Mouse (Mus musculus): ENCODE results near the gene Adamtsl1.

Gene Adamtsl1

DNA sequence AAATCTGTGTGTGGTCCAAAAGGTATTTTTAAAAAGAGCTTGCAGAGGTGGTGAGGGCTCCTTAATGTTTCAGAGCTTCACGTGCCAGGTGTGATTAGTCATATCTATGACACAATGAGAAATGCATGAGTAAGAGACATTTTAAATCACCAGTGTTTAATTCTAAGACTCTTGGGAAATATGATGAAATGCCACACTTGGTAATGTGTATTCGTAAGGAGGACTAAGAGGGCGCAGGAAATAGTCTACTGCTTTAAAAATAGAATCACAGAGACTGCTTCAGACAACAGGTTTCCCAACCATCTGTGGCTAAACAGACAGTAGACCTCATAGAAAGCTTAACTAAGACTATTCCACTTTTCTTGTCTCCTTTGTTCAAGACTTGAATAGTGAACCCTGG lies 406.5 kb downstream of the Adamtsl1 start:
- DNase-seq (ENCODE audit: extremely low spot score) = no peak

DNA sequence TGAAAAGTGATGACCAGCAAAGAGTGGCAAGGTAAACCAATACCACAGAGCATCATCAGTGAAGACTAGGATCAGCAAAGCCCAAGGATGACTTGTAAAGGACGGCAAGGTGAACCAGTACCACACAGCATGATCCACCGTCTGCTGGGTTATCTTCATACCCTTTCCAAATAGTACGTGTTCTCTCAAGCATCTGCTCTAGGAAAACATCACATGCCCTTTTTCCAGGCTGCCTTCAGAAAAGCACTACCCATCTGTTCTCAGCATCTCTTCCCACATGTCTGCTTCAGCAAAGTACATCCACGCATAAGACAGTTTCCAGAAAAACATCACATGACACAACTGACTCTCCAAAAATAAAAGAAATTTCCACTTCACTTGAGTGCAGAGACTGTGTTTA lies 408.8 kb downstream of the Adamtsl1 start:
- DNase-seq (ENCODE audit: extremely low spot score) = no peak

DNA sequence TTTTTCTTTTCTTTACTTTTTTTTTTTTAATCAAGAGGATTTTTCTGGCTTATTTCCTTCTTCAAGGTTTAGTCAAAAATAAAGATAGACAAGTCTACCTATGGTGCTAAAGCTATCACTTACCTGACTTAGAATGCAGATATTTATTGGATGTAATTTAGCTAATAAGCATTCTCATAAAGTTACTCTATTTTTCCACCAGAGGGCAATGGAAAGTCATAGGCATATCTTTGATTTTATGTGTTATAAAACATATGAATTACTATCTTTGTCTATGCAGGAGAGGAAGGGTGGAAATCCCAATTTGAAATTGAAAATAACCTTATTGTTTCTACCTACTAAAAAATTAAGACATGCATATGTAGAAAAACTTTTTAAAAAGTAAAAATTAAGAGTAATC lies 418.2 kb downstream of the Adamtsl1 start:
- no peak for DNase-seq (ENCODE audit: extremely low spot score)

DNA sequence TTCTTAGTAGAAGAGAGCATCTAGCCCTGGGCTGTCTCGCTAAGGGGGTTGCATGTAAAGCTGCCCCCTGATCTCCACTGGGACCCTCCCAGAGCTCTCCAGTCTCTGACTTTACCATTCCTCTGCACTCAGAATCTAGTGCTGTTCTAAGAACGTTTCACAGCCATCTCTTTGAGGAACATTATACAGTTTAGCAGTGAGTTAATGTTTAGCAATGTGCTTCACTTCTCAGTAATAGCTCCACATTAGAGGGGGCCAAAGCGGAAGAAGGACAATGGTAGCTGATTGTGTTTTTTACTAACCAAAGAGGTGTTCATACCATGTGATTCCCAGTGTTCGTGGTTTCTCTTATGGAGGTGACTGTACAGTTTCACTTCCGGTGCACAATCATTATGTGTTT lies 425.5 kb downstream of the Adamtsl1 start:
- no peak for DNase-seq (ENCODE audit: extremely low spot score)

DNA sequence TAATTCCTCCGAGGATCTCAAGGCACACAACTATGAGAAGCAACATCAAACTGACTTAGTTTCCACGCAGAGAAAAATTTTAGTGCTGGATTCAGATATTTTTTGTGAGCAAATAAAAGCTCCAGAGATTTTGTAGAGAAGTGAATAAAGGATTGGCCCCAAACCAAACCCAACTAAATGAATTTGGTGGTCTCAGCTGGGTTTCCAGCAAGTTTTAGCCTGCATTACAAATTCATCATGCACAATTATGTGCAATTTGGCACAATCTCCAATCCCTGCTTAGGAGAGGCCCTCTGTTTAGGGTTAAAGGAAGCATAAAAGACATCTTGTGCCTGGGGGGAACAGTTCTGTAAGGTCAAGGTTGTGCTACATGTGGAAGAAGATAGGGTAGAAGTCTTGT lies 427.9 kb downstream of the Adamtsl1 start:
- DNase-seq (ENCODE audit: extremely low spot score) = no peak

DNA sequence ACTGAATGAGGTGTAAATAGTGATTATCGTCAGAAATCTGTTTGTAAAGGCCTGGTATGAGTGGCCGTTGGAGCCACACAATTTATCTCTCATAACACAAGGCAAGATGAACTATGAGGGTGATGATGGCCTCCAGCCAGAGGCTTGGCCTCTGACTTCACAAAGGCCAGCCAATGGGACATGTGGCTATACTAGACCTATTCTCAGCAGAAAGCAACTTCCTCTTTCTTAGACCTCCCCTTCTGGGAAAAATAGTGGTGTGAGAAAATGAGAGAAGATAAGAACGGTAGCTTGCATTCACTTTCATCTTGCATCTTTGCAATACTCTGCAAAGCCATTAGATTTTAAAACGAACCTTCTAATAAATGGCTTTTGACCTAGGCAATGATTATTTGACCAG lies 439.6 kb downstream of the Adamtsl1 start:
- DNase-seq (ENCODE audit: extremely low spot score) = no peak

DNA sequence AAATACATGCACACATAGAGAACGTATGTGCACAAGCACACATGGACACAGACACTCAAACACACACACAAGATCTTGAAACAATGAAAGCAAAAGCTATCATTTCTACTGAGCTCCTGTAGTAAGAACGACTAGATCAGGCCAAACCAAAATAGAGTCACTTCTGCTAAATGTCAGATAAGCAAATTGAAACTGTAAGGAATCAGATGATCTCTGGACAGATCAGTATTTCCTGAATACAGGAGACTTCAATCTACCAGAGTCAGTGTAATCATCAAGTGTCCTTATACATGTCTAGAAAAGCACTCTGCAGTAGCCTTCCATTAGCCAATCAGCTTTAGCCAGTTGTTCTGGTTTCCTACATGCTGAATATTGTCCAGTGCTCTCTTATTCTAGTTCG lies 441.4 kb downstream of the Adamtsl1 start:
- DNase-seq (ENCODE audit: extremely low spot score) = no peak

DNA sequence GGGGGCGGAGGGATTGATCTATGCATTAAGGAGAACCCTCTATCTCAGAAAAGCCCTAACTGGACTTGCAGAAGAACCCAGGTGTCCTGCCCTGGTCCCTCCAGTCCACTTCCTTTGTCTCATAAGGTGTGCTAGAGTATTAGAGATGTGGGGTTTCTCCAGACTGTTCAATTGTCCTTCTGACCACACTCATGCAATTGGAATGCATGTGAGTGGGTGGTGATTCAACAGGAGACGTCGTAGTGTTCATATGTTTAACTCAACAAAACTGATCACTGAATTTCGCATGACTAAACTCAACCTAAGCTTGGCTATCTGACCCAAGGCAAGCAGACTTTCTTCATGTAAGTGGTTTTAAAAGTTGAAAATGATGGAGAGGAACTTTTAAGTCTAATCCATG lies 443.3 kb downstream of the Adamtsl1 start:
- DNase-seq (ENCODE audit: extremely low spot score) = no peak

DNA sequence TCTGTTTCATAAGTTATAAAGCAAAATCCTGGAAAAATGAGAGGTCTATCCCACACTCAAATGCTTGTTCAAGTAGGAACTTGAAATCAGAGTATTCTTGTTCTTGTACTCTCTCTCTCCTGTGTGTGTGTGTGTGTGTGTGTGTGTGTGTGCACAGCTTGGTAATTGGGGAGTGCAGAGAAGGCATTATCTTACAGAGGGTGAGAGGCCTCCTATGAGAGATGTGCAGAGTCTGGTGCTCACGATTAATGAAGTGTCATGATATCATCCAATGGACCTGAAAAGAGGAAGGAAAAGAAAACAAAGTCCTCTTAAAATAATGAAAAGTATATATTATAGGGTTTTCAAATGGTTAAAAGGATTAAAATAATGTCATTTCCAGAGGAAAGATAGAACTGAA lies 443.9 kb downstream of the Adamtsl1 start:
- no peak for DNase-seq (ENCODE audit: extremely low spot score)

DNA sequence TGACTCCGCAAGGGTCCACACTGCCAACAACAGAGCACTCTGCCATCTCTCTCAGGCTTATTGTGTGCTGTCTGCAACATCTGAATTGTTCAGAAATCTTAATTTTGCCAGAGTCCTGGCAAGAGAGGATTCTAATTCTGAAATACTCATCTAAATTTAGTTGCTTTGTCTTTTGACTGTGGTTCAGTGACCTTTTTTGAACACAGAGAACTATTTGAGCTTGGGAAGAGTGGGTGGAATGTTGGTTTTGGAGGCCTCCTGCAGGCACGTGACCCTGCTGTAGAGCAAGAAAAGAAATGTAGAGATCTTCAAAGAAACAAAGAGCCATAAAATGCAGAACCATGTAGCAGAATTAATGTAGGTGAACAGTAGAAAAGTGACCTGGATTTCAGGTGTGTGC lies 445.0 kb downstream of the Adamtsl1 start:
- DNase-seq (ENCODE audit: extremely low spot score) = no peak

DNA sequence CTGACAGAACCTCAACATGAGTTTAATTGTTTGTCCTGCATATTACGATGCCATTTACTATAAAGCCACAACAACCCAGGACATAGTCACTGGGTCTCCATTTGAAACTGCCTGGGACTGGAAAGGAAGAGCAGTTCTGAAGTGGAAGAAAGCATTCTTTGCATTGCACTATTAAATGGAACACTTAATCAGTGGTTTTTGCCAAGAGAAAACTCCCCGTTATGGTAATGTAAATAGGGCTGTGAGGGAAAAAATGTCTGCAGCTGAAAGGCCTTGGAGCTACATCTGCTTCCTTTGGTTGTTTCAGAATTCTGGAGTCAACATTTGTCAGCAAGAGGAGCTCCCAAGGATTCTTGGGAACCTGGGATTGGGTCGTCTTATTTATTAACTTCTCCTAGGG lies 462.2 kb downstream of the Adamtsl1 start:
- DNase-seq (ENCODE audit: extremely low spot score) = no peak

DNA sequence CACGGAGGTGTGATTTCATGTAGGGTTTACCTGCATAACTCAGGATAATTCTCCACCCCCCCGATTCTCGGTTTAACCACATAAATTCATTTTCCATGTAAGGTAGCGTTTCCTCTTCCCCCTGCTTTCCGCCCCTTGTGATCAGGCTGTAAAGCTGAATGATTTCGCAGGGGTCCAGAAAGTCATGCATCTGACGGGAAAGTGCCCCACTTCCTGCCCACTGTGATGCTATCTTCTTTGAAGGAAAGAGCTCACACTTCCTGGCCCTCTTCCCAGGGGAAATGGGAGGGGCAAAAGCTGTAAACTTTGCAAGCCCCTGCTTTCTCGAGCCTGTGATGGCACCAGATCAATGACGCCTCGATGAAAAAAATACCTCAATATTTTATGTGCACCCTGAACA lies 465.2 kb downstream of the Adamtsl1 start:
- no peak for DNase-seq (ENCODE audit: extremely low spot score)

DNA sequence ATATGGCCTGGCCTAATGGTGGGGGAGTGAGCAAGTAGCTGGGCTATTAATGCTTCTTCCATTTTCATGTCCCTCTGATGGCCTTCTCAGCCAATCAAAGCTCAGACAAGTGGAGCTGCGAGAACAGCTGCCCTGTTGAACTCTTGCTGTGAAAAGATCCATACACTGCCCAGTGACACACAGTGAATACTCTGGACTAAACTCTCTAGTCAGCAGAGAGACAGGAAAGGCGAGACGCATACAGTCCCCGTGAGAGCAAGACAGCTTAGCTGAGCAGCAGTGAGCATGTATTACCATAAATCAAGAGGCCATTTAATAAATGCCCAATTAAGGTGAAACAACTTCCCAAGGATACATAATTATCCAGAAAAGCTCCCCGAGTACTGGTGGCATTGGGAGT lies 492.6 kb downstream of the Adamtsl1 start:
- no peak for DNase-seq (ENCODE audit: extremely low spot score)

DNA sequence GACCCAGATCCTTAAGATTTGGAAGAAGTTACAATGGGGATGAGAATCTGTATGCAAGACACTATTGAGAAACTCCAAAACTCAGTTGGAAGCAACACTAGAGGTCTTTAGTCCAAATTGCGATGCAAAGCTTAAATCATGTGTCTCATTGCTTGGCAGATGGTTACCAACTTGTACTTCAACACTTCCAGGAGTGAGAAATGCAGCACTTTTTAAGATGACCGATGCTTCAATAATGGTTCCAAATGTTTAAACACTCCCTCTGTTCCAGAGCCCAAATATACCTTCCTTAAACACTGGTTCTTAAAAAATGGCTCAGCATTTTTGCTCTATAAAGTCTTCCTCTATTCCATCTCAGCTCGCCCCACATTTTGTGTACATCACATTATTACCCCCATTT lies 499.7 kb downstream of the Adamtsl1 start:
- no peak for DNase-seq (ENCODE audit: extremely low spot score)

DNA sequence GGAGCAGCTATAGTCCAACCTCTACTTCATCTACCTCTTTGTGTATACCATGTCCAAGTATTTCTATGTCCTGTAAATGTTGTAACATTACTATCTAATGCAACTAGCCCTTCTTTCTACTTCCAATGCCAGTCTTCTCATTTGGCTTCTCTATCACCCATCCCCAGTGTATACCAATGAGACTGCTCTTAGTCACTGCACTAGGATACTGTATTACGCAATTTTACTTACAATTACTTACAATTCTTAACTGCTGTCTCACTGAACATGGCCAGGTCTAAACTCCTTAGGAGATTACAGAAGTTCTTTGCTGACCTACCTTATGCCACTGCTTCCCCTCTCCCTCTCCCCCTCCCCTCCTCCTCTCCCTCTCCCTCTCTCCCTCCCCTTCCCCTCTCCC lies 505.0 kb downstream of the Adamtsl1 start:
- no peak for DNase-seq (ENCODE audit: extremely low spot score)

DNA sequence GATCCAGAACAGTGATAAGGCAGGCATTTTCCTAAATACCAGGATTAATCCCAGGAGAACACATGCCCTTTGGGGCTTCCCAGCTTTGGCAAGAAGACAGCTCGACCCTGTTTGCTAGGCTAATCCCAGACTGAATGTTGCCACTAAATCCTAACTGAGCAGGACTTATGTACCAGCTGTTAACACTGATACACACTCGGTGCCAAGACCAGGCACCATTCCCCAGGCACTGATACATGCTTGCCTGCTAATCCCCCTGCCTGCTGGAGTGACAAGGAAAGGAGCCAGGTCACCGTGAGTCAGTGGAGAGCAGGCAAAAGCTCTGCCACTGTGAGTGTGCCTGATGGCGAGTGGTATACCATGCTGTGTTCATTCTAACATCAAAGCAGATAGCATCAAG lies 505.6 kb downstream of the Adamtsl1 start:
- no peak for DNase-seq (ENCODE audit: extremely low spot score)

DNA sequence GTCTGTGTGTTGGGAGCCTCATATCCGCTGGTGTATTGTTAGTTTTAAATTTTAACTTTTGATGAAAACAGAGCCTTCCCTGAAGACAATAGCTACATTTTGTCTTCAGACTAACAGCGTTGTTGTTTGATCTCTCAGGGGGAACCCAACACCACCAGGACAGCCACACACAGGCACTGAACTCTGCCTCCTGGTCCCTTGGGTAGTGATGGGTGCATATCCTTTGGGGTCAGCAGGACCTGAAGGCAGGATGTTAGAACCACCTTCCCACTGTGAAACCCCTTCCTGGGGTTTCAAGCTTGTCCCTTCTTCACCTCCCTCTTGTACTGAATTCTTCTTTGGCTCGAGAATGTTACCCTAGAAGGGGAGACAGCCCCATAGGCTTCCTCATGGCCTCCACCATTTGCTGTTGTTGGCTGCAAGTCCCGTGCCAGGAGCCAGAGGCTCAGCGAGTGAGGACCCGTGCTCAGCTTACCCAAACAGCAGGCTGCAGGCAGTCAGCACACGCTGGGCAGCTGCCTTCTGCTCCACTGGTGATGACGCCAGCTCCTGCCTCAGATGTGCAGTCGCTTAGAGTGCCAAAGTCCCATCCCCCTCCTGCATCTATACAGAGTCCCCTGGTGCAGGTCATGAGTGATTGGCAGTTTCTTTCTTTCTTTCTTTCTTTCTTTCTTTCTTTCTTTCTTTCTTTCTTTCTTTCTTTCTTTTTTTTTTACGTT lies 506.6 kb downstream of the Adamtsl1 start:
- DNase-seq (ENCODE audit: extremely low spot score) = peak; percentile 13

DNA sequence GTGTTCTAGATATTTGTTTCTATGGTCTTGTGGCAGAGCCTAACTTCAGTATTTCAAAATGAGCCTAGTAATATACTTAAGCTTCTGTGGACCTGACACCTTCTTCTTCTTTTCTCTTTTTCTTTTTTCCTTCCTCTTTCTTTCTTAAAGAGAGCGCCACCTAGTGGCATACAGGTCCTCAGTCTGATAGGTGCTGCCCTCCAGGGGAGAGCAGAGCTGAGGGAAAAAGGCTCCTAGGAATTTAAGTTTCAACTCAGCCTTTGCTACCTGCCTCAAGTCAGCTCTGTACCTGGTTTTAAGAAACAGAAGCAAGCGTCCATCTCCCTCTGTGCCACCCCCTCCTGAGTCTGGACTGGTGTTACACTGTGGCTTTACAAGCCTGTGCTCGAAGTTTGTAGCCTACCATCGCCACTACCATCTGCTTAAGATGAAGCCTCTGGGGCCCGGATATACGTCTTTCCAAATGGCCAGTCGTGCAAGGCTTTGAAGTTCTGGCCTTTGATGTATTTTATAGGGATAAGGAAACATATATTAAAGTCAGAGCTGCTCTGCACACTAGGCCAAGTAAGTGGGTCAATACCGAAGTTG lies 510.7 kb downstream of the Adamtsl1 start:
- DNase-seq (ENCODE audit: extremely low spot score) = peak; percentile 28

DNA sequence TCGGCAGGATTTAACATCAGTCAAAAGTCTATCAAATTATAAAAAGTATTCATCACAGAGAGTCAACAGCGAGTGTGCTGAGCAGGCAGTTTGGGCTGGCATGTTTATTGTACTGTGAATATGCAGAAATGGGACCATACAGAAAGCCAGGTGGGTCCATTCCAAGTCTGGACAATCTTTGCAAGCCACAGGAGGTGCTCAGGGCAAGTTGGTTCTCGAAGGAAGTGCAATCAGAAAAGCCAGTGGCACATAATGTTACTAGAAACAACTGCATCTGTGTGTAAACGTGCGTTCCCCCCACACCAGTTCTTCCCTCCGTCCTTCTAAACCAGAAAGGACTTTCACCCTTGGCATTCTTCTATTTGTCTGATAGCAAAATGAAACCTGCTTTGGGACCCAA lies 515.5 kb downstream of the Adamtsl1 start:
- no peak for DNase-seq (ENCODE audit: extremely low spot score)

DNA sequence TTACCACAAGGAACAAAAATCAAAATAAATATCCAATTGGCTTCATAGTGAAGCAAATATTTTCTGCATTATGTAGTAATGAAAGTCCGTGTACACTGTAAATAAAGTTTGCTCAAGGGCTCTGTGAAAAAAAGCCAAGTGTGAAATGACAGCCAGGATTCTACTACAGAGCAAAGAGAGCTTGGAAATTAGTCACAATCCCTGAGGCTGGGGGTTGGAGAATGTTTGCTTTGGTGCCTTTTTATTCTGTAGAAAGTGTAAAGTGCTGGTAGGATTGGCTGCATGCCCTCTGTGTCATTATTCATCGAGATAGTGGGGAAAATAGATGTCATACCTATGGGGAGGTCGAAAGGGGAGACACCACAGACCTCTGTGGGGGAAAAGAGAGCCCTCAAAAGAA lies 516.2 kb downstream of the Adamtsl1 start:
- DNase-seq (ENCODE audit: extremely low spot score) = no peak

DNA sequence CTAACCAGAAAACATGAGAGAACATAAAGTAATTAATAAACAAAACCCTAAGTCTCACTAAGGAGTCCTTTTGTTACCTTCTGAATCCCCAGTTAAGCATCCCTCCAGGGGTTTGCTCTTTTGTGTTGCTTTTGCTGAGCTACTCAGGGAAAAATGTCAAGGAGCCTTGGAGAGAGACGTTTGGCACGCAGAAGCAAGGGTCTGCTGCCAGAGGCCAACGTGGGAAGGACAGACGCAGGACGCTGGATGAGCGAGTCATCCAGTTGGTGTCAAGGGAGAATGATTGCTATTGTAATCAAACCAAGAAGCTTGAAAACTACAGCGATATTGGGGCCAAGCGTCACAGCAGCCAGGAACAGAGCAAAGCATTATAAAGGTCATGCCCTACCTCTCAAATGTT lies 517.1 kb downstream of the Adamtsl1 start:
- no peak for DNase-seq (ENCODE audit: extremely low spot score)

DNA sequence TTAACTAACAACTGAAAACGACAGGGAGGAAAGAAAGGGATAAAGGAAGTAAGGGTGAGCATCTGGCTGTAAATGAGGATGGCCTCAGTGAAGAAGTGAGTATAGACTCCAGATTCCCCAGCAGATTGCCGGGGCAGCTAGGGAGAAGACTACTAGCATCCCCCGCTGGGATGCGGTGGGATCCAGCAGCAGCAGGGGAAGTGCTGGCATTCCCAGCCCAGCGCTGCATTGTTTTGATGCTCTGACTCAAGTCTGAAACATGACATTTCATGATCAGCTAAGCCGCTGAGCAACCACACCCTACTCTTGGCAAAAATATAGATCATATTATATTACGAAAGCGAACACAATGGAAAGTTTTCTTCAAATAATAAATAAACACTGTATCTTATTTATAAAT lies 526.9 kb downstream of the Adamtsl1 start:
- no peak for DNase-seq (ENCODE audit: extremely low spot score)

DNA sequence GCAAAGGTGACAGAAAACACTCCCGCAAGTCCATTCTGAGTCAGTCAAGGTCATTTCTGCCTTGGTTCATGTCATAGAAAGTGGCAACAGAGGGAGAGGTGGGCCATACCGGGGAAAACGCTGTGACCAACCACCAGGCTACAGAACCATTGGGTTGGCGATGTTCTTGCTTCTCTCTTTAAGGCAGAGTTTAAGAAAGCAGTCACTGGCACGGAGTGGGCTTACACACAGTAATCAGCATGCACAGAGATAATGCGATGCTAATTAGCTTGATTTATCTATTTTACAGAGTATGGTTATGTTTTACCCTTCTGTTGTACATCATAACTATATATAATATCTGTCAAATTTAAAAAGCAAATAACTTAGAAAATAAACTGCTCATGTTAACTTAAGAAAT lies 531.5 kb downstream of the Adamtsl1 start:
- no peak for DNase-seq (ENCODE audit: extremely low spot score)

DNA sequence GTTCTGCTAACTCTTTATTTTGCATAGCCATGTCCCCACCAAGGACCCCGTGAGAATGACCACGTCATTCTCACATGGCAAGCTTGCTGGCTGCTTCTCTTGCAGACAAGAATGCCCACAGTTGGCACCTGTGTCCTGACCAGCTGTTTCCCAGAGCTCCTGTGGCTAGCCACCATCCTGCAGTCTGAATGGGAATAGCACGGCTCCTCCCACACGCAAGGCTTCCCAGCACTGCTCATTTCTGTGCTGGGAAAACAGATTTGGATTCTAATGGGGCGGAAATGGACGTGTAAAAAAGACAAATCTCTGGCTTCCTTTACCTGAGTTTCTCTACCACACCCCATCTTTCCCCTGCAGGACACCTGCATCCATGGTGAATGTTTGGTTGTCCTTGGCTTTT lies 531.9 kb downstream of the Adamtsl1 start:
- no peak for DNase-seq (ENCODE audit: extremely low spot score)

Data from embryo, embryonic 9.5 days (tissue).